Mouse (Mus musculus) layer of hippocampus, postnatal 14 days (tissue): Measurements from ENCODE around the gene Fcgrt. TPM values are rescaled to one million over a fixed set of nuclear protein-coding genes. Genes with fewer than 3 reads are reported as not detected.

Experiments used
- DNase-seq, 2 experiments: peaks; one replicate each; pipeline ENCODE4 v3.0.0; 2021 to 2022; ENCODE audit warnings: low spot score in 2 of 2, mixed read lengths in 1 of 2
- total RNA-seq, 2 experiments: library from RNA; stranded (reverse); gene quantifications; 2 replicates each; pipeline ENCODE4 v1.2.3; 2021

Fcgrt gene
- total RNA-seq, 2 experiments from 2014 or later: 17.1 to 20.9 TPM

- DNase-seq: no peak
Measured at GRCm38 (mm10) chr7:45088597-45088996, 15.1 kb downstream of the Fcgrt start.

DNA sequence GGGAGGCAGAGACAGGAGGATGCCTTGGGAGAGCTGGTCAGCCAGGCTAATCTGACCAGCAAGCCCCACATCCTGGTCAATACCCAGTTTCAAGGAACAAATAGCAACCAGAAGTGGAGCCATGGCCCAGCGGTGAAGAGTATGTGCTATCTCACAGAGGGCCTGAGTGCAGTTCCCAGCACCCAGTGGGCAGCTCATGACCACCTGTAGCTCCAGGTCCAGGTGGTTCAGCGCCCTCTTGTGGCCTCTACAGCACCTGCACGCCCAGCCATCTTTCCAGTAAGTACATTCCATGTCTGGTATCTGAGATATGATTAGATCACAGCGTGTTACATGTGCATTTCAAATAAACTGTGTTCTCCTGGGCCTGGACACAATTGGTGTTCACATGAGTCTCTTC, 17.6 kb downstream of the Fcgrt start:
- no peak for DNase-seq

- no peak for DNase-seq
Measured at GRCm38 (mm10) chr7:45083300-45083890, 20.3 kb downstream of the Fcgrt start.

GRCm38 (mm10) chr7:45082401-45083299, 21.0 kb downstream of the Fcgrt start:
- no peak for DNase-seq

GRCm38 (mm10) chr7:45081016-45081415, 22.6 kb downstream of the Fcgrt start:
- DNase-seq: no peak

GRCm38 (mm10) chr7:45079856-45080255, 23.8 kb downstream of the Fcgrt start:
- peak; percentile 90 to 94 for DNase-seq

GRCm38 (mm10) chr7:45078513-45078912, 25.1 kb downstream of the Fcgrt start:
- DNase-seq: peak in 1 of 2 experiments; percentile 61

DNA sequence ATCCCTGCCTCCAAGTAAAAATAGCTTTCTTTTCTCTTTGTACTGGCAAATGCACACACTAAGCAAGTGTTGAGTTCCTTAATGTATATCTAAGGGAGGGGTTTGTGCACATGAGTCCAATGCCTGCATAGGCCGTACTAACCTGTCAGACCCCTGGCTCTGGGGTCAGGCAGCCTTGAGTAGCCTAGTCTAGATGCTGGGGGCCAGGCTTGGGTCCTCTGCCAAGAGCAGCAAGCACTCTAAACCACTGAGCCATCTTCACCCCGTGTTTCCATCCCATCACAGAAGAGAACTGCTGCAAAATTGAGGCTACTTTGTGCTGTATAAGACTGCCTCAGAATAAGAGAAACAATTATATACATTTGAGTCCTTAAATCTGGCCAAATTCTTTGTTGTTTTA, 25.8 kb downstream of the Fcgrt start:
- no peak for DNase-seq

DNA sequence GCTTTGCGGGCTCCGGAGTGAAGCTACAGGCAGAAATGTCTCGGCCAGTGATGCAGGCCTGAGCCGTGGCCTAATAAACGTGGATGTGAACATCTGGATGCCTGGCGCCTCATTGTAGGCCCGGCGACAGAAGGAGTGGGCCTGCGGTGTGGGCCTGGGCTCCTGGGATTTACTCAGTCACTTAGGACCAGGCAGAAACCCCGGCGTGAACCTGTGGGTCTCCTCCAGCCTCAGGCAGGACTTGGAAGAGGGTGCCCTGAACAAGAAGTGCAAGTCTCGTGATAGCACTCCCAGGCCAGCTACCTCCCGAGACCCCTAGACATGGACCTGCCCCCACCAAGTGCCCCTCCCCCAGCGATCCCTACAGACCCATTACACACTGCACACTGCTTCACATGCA, 26.3 kb downstream of the Fcgrt start:
- no peak for DNase-seq

DNA sequence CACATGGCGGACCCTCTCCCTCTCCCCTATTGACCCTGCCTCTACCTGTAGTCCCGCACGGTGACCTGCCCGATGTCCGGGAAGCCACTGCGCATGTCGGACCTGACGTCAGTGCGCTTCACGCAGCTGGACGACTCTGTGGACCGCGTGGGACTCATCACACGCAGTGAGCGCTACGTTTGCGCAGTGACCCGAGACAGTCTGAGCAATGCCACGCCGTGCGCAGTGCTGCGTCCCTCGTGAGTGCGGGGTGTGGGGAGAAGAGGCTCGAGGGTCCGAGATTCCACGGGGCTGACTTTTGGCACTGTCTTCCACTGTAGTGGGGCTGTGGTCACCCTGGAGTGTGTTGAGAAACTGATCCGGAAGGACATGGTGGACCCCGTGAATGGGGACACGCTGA, 27.1 kb downstream of the Fcgrt start:
- no peak for DNase-seq

GRCm38 (mm10) chr7:45075405-45075804, 28.2 kb downstream of the Fcgrt start:
- no peak for DNase-seq

- no peak for DNase-seq
Measured at GRCm38 (mm10) chr7:45073949-45074348, 29.7 kb downstream of the Fcgrt start.

DNA sequence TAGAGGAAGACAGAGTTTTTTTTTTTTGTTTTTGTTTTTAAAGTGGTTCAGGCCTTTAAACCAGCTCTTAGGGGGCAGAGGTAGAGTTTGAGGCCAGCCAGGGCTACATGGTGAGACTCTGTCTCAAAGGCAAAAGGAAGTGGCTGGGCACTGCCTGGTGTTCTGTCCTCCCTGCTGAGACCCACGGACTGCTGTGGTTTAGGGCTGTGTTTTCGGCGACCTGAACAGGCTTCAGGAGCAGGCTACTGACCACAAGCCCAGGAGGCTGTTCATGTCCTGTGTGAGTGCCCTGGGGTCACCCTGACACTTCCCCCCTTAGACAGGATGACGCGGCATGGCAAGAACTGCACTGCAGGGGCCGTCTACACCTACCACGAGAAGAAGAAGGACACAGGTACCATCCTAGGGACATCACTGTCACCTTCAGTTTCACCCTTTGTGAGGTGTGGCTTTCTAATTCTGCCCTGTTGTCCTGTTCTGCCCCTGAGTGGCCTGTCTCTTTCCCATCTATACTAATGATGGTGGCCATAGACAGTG, 30.4 kb downstream of the Fcgrt start:
- DNase-seq: no peak

DNA sequence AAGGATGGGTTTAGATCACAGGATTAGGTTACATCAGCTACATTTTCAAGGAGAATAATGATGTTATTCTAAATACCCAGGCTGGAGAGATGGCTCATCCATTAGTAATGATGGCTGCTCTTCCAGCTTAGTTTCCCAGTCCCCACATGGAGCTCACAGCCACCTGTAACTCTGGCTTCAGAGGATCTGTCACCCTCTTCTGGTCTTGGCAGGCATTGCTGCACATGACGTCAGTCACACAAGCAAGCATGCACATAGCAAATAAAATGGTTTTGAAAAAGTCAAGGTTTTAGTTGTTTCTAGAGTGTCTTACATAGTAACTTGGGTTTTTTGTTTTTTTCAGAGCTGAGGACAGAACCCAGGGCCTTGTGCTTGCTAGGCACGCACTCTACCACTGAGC, 31.4 kb downstream of the Fcgrt start:
- DNase-seq: no peak

GRCm38 (mm10) chr7:45069671-45070070, 34.0 kb downstream of the Fcgrt start:
- no peak for DNase-seq

DNA sequence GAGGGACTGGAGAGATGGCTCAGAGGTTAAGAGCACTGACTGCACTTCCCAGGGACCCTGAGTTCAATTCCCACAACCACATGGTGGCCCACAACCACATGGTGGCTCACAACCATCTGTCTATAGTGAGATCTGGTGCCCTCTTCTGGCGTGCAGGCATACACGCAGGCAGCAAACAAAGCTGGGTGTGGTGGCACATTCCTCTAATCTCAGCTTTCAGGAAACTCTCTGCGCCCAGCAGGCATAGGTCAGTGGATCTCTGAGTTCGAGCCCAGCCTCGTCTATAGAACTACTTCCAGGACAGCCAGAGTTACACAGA, 35.7 kb downstream of the Fcgrt start:
- no peak for DNase-seq

DNA sequence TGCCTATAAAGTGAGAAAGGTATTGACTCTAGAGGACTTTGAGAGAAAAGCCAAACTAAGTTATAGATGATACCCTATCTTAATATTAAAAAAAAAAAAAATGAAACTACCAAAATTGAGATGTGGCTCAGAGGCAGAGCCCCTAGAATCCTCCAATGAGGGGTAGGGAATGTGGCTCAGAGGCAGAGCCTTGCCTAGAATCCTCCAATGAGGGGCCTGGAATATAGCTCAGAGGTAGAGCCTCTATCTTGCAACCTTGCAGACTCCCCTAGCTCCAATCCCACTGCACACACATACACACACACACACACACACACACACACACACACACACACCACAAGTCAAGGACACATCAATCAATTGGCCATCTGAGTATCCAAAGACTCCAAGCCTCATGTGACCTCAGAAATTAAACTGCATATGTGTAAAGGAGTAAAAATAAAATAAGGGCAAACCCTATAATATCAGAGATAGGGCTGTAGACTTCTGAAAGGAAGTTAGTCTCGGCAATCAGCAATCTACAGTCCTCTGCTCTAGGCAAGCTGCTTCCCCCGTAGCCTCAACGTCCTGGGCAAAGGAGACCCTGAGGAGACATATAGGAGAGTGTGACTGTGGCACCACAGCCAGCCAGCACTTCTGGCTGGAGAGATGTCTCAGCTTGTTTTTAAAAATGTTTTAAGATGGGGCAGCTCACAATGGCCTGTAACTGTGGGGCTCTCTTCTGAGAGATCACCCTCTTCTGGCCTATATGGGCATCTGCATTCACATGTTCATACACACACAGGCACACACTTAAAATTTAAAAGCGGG, 36.3 kb downstream of the Fcgrt start:
- no peak for DNase-seq

DNA sequence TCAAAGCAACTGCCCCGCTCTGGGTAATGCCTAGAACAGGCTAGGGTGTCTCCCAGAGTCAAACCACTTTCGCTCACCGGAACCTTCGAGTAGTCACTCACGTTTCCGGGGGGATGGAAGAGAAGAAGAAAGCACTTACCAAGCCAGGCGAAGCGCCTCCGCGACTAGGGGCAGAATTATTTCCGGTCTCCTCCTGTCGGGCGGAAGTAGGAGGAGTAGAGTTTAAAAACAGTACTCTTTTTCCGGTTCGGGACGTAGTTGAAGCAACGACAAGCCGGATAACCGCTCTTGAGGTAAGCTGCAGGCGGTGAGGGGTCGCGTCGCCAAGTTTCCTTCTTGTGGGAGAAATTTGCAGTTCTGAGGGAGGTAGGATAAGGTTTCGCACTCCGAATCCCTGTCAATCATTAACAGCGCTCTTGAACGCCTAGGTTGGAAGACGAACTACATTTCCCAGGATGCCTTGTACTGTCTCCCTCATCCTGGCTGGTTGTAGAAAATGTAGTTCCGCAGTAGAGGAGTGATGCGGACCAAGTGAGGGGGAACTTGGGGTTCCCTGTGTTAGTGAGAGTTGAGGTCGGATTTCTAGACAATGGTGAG, 41.3 kb downstream of the Fcgrt start, which contains the start of the genes Nosip and Prrg2:
TSS of gene Nosip (plus strand) at position 191 of the 597 bp plus-strand sequence.
TSS of gene Prrg2 (minus strand) at position 439 of the 597 bp plus-strand sequence.
- DNase-seq: peak; percentile 95 to 97

DNA sequence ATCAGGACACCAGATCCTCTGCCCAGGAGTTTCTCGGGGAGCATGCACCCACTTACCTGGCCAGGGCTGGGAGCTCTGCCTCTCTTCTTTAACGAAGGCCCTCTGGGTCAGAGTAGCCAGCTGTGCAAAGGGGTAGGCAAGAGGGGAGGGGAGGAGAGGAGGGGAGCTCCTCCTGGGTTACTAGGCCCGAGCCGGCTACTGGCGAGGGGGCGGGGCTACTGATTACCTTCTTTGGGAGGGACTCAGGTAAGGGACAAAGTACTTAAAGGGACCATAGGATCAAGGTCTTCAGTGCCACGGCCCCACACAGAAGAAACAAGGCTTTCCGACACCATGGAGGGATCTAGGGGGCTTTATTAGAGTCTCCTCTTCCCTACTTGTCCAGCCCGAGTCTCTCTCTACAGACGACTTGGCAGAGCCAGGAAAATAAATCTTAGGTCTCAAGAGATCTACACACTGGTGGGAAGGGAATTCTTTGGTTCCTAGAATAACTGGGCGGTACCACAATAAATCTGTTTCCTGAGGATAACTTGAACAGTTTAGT, 42.0 kb downstream of the Fcgrt start:
- no peak for DNase-seq

GRCm38 (mm10) chr7:45060632-45061122, 43.0 kb downstream of the Fcgrt start:
- no peak for DNase-seq
